Mouse (Mus musculus) right cerebral cortex, postnatal 4 days (tissue): ENCODE measurements at regions not wholly inside any gene's neighbourhood (a gene's known extent, or its start where the extent isn't known, plus 50 kb on each side); places are given as distances from the start of the nearest gene placed in this dataset.

ENCODE experiments used
- DNase-seq: peaks from one replicate; pipeline ENCODE4 v3.0.0-alpha.2; 2022

DNA sequence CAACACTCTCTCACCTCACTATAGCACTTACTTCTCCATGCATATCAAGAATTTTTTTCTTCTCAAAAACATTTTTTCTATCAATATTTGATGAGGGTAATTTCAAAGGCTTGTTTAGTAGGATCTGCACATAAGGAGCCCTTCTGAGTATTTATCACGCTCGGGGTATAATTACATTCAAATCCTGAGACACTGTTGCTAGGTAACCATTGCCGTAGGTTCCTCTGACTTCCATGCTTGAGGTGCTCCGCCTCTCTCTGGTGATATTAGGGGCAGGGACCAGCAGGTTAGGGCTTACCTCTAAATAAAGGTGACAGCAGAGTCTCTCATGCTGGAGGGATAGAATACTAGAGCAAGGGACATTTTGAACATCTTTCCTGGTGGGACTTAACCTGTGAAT lies 54.4 kb upstream of the 9630041A04Rik start:
- DNase-seq = no peak

DNA sequence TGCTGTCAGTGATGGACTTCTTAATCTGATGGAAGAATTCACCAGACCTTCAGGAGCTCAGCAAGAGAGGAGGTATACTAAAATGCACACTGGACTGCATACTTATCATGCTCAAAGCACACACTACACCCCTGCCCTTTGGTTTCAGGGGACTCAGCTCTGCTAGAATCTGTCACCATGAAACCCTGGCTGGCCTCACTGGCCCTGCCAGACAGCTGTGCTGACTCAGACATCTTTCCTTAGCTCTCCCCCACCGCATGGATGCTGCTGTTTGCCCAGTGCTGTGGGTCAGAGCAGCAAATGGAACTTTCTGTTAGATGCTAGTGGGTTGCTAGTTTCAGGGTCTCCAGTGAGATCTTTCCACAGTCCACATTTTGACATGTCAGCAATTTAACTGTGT lies 64.9 kb upstream of the 9630041A04Rik start:
- no peak for DNase-seq

DNA sequence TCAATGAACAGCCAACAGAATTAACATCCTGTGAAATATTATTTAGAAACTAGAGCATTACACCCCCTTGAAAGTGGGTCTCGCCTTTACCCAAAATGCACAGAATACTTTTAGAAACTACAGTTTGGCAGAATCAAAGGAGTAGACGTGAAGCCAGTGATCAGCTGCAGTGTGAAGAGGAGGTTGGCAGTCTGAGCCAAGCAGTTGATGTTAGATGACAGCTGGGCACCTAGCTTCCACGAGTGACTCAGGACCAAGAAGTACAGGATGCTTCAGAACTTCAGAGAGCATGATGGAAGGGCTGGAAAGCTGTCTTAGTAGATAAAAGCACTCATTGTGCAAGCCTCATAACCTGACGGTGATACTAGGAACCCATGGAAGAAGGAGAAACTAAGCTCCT lies 65.6 kb upstream of the 9630041A04Rik start:
- no peak for DNase-seq

DNA sequence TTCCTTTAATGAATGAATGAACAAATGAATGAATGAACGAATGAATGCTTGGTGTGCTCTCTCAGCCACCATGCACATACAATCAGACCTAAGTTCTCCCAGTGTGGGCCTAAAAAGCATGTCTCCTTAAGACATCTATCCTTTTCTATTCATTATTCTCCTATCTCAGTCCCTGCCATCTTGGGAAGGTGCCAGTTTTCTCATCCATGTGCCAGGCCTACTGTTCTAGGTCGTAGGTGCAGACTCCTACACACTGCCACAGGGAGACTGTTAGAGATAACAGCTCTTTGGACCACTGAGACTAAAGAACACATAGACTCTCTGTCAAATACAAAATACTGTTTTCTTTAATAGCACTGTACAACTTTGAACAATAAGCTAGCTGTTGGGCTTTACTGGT lies 66.2 kb upstream of the 9630041A04Rik start:
- DNase-seq = no peak

DNA sequence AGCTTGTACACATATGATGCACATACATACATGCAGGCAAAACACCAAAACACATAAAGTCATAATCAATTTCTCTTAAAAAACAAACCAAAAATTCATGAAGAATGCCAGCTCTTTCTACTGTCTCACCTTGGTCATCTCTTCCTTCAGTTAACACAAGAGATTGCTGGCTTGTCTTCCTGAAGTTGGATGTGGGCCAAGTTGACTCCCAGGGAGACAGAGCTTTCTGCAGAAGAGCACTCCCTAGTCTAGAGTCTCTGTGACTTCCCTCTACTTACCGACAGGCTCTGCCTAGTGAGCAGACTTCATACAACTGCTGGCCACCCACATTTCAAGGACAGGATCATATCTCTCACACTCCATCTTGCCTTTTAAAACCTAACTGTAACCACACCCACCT lies 70.7 kb upstream of the 9630041A04Rik start:
- DNase-seq = no peak

DNA sequence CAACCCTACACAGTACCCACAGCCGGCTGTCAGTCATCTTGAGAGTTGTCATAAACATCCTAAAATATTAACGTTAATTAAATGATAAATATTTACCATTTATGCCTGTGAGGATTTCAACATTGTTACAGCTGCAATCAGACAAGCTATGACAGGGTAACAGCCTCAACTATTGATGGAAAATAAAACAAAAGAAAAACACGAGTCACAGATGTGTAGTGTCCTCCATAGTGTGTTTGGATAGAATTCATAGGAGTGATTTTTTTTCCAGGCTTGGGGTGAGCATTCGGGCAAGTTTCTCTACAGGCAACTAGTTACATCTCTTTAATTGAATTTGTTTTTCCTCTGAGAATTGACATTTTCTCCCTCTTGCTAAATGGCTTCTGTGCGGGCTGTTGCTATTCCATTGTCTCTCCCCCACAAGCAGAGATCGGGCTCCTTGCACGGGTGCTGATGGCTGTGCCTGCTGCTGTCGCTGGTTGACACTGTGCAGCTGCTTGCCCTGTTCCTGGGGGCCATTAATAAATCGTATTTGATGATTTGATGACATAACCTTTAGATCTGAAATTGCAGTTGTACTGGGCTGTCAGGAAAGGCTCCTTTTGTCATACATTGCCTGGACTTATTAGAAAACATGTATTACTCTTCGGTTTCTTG lies 120.6 kb upstream of the 9630041A04Rik start:
- DNase-seq = no peak

DNA sequence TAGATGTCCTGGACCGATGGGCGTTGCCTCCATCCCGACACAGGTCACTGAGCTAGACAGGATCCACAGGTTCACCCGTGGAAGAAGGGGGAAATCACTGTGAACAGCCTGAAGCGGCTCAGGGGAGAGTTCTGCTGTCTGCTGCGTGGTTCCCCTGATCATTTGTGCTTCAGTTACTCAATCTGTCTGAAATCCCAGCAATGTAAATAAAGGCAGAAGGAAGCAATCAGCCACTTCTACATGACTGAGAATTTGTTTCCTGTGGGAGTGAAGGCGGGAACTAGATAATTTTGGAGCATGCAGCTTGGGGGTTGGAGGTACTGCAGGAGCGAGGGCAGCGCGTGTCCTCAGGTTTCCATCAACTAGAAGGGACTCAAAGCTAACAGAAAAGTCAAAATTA lies 122.3 kb upstream of the 9630041A04Rik start:
- DNase-seq = no peak

DNA sequence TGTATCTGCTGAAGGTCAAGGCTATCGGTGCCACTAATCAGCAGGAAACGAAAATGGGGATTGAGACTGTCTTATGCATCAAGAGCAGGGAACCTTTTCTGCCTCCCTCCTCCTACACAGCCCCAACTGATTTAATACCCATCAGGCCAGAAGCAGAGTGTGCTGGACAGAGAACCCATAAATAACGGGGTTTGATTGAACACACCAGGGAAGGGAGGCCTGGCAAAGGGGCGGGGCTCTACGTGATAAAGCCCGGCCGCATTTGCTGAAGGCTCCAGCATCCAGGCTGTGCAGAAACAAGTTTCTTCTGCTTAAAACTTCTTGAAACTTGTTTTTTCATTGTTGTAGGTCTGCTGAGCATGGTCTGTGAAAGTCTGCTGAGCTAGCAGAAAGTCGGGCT lies 127.4 kb upstream of the 9630041A04Rik start:
- DNase-seq = no peak

DNA sequence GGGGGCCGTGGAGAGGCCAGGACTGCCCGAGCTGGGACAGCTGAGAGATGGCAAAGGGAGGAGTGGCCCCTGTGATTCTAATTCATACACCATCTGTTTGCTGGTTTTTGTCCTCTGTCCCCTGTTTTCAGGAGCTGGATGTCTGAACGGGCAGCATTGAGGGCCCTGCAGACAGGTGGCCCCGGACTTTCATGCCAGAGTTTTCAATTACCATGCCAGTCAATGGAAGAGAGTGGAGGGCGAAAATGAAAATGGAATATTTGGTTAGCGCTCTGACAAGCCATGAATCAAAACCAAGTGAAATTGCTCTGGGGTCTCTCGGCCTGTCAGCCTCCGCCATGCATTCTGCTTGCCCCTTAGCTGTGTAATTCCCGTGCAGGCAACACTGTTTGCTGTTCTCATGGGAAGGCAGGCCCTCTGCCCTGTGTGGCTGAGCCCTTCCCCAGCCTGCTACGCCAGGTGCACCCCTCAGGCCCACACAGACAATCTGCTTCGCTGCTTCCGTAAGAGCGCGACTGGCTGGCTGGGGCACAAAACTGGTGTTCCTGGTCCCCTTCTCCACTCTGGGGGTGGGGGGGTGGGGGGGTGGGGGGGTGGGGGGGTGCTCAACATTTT lies 127.9 kb upstream of the 9630041A04Rik start:
- DNase-seq = no peak

DNA sequence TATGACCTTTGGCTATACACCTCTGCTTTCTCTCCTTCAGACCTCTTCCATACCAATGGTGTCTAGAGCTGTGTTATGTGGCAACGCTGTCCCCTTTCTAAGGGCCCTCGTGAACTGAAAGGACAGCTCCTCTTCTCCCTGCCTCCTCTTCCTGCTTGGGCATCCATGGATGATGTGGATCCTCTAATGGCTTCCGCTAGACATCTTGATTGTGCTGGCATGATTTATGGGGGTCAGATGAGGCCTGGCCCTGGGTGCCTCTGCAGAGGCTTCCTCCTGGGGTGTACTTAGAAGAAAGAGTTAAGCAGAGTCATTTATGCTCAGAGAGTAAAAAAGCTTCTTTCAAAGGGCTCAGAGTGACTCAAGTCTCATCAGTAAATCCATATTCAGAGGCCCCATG lies 131.5 kb upstream of the 9630041A04Rik start:
- DNase-seq = no peak

DNA sequence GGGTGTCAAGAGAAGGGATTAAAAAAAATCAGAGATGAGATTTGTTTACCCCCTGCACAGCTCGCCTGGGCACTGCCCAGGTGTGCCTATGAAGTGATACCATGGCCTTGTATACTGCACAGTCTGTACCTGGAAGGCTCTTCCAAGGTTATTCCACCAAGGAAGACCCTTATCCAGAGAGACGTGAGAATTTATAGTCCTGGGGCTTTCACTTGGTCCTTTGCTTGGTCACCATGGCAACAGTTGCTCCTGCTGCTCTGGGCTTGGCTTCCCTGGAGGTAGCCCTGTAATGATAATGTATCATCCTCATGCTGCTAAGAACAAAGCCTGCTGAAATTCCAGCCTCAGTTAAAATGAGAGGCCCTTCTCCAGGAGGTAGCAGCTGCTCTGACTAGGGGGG lies 143.7 kb upstream of the 9630041A04Rik start:
- no peak for DNase-seq

DNA sequence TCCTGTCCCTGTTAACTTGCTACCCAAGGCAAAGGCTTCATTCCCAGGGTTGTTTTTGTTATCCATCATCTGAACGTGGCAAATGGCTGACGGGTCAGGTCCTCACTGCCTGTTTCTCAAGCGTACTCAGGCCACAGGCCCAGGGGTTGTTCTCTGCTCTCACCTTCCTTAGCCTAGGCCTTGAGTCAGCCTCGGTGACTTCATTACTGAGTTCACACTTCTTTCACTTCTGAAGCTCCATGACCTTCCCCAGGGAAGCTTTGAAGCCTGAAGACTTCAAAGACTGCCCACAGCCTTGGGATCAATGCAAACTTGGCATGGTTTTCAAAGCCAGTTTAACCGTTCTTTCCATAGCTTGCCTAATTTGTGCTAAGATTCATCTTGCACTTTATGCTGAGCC lies 145.3 kb upstream of the 9630041A04Rik start:
- DNase-seq = no peak

DNA sequence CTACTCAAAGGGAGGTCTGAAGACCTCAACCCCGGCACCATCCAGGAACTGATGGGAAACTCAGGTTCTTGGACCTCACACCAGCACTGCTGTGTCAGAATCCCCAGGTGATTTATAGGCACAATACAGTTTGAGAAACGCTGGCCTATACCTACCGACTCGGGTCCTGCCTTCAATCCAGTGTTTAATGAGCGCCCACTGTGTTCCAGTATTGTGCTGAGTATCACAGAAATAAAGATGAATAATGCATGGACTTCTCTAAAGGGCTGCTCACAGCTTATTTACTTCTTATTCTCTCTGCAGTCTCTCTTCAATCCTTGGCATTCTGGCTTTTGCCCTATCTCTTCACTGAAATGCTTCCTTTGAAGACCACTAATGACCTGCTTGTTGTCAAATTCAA lies 146.8 kb upstream of the 9630041A04Rik start:
- DNase-seq = no peak

DNA sequence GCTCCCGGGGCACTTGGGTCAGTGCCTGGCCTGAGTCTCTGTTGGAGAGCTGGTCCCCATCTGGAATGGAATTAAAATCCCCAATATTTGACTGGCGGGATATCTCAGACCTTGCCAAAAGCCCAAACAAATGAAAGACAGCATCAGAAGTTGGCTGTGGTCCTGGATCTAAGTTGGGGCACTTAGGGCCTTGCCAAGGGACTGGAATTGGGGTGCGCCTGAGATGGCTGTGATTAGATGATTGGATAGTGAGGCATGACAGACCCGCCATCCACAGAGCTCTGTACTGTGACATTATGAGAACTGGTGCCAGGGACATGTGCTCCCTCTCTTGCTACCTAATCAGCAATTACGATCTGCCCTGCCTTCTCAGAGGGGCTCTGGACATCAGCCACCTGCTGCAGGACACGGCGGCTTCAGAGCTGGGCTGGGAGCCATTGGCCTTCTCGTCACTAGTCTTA lies 151.0 kb upstream of the 9630041A04Rik start:
- no peak for DNase-seq

DNA sequence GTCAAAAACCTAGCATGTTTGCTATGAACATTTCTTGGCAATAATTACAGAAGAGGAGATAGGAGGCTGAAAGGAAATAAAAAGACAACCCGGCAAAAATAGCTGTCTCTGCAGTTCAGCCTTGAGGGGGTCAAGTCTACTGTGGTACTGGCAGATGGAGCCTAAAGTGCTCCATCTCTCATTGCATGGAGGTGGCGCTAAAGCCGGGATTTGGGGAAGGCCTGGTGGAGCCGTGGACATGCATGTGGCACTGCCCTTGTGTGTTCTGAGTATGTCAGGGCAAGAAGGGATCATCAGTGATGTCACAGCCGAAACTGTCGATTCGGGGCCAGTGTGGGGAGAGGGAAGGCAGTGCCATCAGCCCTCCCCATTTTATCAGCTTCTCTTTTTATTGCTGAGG lies 161.3 kb upstream of the 9630041A04Rik start:
- no peak for DNase-seq

DNA sequence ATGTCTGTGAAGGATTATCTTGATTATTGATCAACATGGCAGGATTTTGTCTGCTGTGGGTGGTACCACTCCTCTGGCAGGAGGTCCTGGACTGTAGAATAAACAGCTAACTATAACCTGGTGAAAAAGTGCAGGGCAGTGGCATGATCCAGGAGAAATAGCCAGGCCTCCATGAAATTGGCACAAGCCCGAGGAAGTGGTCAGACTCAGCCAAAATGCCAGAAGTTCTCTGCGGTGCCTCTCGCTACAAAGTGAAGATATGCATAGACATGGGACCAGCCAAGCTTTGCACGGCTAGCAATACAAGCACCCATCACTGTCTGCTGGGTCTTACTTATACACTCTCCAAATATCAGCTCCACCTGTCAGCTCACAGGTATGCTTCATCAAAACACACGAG lies 167.6 kb upstream of the 9630041A04Rik start:
- DNase-seq = no peak

DNA sequence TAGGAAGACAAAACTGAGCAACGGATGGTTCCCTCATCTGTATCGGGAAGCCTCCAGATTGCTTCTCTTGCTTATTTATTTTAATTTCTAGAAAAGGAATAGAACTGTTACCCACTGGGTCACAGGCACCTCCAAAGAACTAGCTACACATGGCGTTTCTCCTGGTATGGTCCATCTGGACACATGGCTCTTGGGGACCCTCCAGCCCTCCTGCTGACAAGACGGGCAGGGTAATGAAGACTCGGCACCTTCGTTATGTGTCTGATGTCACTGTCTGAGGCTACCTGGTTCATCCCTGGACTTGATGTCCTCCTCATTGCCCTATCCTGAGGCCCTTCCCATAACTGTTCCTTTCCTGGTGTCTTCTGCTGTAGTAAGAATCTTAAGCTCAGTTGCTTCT lies 170.3 kb upstream of the 9630041A04Rik start:
- no peak for DNase-seq

DNA sequence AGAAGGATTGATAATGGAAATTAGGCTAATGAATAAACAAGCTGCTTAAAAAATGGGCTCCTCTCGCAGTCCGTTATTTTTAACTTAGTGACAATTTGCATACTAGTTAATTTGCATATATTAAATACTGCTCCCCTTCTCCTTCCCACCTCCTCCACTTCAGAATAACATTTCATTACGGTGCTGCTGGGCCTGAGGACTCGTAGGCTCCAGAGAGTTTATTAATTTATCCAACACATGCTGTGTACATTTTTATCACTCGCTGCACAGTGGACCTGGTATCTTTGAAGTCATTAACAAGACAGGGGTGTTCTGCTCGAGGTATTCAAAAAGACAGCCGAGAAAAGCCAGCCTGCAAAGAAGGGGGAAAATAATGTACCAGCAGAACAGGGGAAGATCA lies 170.7 kb upstream of the 9630041A04Rik start:
- no peak for DNase-seq

DNA sequence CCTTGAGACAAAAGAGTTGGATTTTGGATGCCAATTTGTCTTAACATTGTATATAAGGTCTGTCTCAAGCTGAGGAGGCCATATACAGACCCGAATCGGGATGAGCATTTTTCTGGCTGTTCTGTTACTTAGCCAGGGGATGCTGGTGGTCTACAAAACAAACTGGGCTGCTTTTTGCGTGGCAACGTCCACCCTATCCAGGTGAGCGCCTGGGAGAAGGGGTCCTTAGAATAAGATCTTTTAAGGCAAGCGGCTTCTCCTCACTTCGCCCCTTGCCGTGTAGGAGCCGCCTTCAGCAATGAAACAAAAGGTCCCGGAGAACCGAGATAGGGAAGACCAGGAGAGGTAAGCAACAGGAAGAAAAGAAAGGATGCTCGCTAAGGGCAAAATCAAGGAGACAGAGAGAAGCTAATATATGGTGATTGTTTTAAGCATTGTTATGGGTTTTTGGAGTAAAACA lies 171.2 kb upstream of the 9630041A04Rik start:
- no peak for DNase-seq

DNA sequence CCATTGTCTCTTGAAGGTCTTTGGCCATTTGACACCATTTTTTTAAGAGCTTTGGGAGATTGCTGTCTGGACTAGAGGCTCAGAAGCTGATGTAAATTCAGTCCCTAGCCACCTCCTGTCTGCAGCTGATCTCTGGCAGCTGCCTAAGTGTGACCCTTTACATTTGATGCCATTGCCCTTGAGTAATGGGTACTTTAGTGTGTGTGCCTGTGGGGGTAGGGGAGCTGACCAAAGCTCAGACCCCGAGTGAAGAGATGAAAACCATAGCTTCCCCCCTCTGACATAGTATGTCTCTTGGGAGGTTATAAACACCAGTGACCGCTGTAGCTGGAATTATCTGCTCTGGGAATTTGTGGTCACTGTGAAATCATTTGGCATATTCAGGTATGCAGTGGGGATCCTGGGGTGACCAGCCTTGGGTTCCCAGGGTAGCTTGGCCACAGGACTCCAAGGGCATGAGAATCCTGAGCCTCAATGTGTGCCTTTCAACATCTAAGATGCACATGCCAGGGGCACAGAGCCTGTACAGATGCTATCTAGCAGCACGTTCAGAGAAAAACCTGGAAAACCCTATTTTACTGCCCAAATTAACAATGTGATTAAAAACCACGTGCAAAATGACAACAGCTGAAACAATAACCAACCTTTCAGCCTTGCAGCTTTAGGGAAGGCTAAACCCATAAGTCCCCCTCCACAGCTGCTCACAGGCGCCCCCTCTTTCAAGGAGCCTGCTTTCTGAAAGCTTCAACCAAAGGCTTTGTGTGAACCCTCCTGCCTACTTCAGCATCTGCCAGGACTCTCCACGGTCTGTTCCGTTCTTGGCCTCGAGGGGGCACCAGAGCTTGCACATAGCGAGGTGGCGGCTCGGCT lies 171.9 kb upstream of the 9630041A04Rik start:
- peak; percentile 99 for DNase-seq

DNA sequence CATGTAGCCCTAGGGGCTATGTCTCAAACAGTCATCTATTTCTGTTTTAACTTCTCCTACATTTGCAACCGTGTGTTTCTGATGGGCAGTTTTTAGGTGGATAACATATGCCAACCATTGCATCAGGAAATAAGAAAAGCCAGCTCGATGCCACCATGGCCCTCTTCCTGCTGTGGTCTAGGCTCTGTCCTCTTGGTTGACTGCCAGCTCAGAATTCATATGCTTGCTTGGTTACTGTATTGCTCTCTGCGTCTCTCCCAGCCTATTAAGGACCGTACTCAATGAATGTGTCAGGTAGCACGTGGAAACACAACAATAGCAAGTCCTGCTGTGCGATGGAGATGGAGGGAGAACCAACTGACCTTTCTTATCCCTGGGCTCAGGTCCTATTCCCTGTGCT lies 174.4 kb upstream of the 9630041A04Rik start:
- DNase-seq = no peak

DNA sequence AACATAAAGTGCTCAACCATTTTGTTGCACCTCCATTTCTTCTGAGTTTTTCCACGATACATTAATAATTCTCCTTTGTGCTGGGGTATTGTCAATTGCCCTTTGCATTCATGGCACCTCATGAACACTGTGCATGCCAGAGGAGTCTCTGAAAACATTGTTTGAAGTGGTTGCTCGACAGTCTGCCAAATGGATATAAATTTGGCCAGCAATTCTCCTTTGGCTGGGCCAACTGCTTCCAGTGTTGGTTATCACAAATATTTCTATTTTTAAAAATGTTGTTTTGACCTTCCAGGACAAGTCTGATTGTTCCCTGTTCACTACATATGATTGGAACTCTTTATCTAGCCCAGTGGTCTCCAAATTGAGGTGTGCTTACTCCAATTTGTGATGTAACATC lies 184.1 kb upstream of the 9630041A04Rik start:
- no peak for DNase-seq

DNA sequence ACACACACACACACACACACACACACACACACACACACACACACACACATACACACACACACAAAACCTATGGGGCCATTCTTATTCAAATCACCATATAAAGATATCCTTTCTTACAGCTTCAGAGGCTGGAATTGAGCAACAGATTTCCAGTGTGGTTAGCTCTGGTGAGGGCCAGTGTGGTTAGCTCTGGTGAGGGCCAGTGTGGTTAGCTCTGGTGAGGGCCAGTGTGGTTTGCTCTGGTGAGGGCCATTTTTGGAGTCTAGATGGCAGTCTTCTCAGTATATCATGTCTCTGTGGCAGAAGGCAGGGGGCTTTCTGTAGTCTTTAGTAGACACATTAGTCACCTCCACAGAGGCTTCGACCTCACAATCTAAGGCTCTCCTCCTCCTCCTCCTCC lies 191.5 kb upstream of the 9630041A04Rik start:
- DNase-seq = no peak

DNA sequence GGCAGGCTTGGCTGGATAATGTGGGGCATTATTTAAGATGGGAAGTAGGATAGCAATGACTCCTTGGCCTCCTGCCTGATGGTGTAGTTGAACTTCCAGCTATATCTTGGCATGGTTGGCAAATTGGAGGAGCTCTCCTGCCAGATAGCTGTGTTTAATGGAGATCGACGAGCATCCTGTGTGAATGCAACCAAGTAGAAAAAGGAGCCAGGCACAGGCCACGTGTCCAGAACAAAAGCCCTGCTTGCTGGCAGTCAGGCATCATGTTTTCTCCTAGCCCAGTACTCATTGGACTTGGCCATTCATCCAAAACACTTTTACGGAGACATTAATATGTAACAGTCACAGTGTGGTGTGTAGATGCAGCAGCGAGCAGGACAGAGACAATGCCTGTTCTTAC lies 211.8 kb upstream of the 9630041A04Rik start:
- peak; percentile 5 for DNase-seq
